Mouse (Mus musculus) heart, embryonic 12.5 days (tissue): ENCODE results near the gene Fam213a. TPM values are rescaled to one million over a fixed set of nuclear protein-coding genes. Genes with fewer than 3 reads are reported as not detected.

ENCODE experiments used
- ATAC-seq: fragments of 200-750 bp; cut with Nextera tagmentation; 2 replicates; pipeline ENCODE4 v1.8.0; 2017; ENCODE audit warnings: moderate TSS enrichment, moderate library complexity; ENCODE audit not compliant: insufficient number of reproducible peaks, low FRiP score
- H3K27ac ChIP-seq: fragments of 300-500 bp; sonication (generic); 2 replicates; pipeline ENCODE4 v1.5.1; 2016; ENCODE audit warnings: mild to moderate bottlenecking, moderate library complexity; ENCODE audit not compliant: poor library complexity, severe bottlenecking
- H3K27me3 ChIP-seq: fragments of 300-500 bp; sonication (generic); replicated peaks from 2 replicates; pipeline ENCODE4 v1.6.1; 2016; ENCODE audit warnings: mild to moderate bottlenecking, moderate library complexity
- H3K36me3 ChIP-seq: fragments of 300-500 bp; sonication (generic); 2 replicates; pipeline ENCODE4 v1.6.1; 2016; ENCODE audit warnings: mild to moderate bottlenecking, moderate library complexity
- H3K4me1 ChIP-seq: fragments of 300-500 bp; sonication (generic); replicated peaks from 2 replicates; pipeline ENCODE4 v1.6.1; 2016; ENCODE audit warnings: mild to moderate bottlenecking
- H3K4me2 ChIP-seq: fragments of 300-500 bp; sonication (generic); 2 replicates; pipeline ENCODE4 v1.6.1; 2016; ENCODE audit warnings: mild to moderate bottlenecking, moderate library complexity
- H3K4me3 ChIP-seq: fragments of 300-500 bp; sonication (generic); 2 replicates; pipeline ENCODE4 v1.5.1; 2016; ENCODE audit warnings: mild to moderate bottlenecking
- H3K9ac ChIP-seq: fragments of 300-500 bp; sonication (generic); 2 replicates; pipeline ENCODE4 v1.6.1; 2016; ENCODE audit warnings: mild to moderate bottlenecking, moderate library complexity
- H3K9me3 ChIP-seq: fragments of 300-500 bp; sonication (generic); replicated peaks from 2 replicates; pipeline ENCODE4 v1.6.1; 2016; ENCODE audit warnings: mild to moderate bottlenecking, moderate library complexity
- WGBS: fragments of 180-500 bp; shearing (Covaris S2); methylation state at CpG from one replicate; pipeline ENCODE4 v1.1.7; 2016; 5-methylcytosine and 5-hydroxymethylcytosine counted together
- polyA plus RNA-seq: library from polyadenylated mRNA; unstranded; fragments of >200 nt; fragmentation: Nextera tagmentation; extraction: Ambion mirVana; gene quantifications from 2 replicates; pipeline ENCODE4 v1.2.1, GENCODE M21; 2016

Fam213a gene
- polyA plus RNA-seq, 1 experiment from 2014 or later = 58.7 TPM

DNA sequence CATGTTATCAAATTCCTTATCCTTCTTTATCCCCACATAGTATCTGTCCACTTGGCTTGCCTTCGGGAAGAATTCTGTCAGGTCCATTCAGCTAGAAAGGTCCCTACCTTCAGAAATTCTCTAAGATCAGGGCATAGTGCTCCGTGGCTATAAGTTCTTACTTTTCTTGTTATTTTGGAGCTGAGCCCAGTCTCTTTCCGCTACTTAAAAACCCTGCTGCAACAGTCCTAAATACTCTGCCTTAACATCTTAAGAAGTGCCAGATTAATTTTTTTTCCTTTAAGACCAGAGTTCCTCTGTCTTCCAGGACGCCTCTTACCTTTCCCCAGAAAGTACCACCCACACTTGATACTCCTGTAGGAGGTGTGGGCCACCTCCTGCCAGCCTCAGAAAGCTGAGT lies 53.4 kb downstream of the Fam213a start:
- Histone ChIP-seq H3K27ac (no peak overlapping the region), H3K4me2 (no peak overlapping the region)

DNA sequence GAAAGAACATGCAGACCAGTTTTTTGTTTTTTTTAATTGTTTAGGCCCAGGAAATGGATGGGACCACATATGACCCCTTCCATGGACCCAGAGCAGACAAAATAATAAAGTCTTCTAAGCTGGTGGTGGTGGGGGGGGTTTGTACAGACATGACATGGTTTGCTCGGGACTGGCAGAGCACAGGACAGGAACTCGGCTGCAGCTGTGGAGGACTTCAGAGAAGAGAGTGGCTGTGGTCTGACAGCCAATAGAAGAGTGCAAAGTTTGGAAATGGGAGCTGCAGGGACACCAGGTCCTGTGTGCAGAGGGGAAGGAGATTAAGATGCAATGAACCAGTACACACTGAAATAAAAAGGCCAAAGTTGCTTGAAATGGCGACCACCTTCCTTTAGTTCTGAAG lies 54.0 kb downstream of the Fam213a start:
- H3K4me2 ChIP-seq = peak overlapping the region; percentile 3; the same call in 1 of the 2 replicates
- H3K4me1 ChIP-seq = peaks cover 80% of the 10 kb centered on the region
- H3K27me3 ChIP-seq = no peaks in the 10 kb centered on the region
- no peak for ATAC-seq
- H3K9me3 ChIP-seq = no peaks in the 10 kb centered on the region
- H3K36me3 ChIP-seq = no peaks in the 10 kb centered on the region
- H3K27ac ChIP-seq = peak overlapping the region; percentile 18; the same call in 1 of the 2 replicates
- 0 out of 2 replicates have a peak overlapping the region, but pooled peaks have one; percentile 20 for H3K9ac ChIP-seq
- 40% methylated on average over 3 of the region's 3 CpGs for WGBS
- no peak overlapping the region for H3K4me3 ChIP-seq

More for the DNA sequence above, 53.4 kb downstream of the Fam213a start:
- ATAC-seq = no peak
- 37% methylated on average over 4 of the region's 4 CpGs for WGBS
- no peaks in the 10 kb centered on the region for H3K27me3 ChIP-seq
- H3K4me1 ChIP-seq = peaks cover 81% of the 10 kb centered on the region
- no peak overlapping the region for H3K4me3 ChIP-seq
- no peak overlapping the region for H3K9ac ChIP-seq
- H3K9me3 ChIP-seq = no peaks in the 10 kb centered on the region
- H3K36me3 ChIP-seq = no peaks in the 10 kb centered on the region

DNA sequence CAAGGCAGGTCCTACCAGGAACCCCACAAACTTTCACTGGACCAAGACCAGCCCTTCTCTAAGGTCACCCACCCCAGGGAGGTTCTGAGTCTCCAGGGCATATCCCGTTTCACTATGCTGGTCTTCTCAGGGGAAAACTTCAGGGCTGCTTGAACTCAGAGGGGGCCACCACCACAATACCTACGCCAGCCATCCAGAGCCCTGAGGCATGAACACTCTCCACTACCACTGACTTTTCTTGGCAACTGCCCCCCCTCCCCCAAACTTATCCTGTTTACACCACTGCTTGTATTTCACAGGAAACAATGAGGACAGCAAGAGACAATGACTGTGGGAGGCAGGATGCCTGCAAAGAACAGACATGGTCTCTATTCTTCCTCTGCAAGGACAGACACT lies 54.6 kb downstream of the Fam213a start:
- H3K4me2 ChIP-seq = peak overlapping the region; percentile 3; the same call in 1 of the 2 replicates
- no peak overlapping the region for H3K9ac ChIP-seq
- H3K9me3 ChIP-seq = no peaks in the 10 kb centered on the region

DNA sequence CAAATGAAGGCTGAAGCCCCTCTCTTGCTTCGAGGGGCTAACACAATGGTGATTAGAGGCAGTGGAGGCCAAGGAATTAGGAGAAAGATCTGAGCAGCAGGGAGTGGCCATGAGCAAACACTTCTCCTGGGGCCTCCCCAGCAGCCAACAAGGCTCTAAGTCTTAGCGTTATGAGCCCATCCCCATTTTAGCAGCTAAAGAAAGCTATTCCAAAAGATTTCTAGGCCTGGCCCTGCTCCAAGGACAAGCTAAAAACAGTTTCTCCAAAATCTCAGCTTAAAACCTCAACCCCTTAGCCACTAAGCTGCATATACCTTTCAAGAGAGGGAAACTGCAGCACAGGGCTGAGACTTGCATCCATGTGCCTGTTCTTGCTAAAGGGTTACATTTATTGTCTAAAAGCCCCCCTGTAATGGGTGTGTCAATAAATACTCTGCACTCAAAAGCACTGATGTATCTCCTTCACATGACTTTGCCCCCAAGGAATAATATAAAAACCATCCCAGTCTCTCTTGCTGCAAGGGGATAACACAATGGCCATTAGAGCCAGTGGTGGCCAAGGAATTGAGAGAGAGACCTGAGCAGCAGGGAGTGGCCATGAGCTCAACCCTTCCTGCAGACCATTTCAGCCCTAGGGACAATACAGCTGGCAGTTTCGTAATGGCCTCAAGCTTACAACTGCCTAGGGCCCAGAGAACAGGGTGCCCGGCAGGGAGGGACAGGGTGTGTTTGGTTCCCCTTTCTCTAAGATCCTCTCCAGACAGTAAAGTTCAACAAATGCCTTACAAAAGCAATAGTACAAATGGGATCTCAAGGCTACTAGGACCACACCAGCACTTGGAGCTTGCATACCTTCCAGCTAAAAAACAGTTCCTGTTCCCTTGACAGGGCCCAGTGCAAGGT lies 55.3 kb downstream of the Fam213a start:
- Histone ChIP-seq H3K4me3 (no peak overlapping the region), H3K4me2 (no peak overlapping the region), H3K9ac (0 out of 2 replicates have a peak overlapping the region, but pooled peaks have one; percentile 4), H3K4me1 (peaks cover 83% of the 10 kb centered on the region), H3K27ac (peak overlapping the region; percentile 21), H3K27me3 (no peaks in the 10 kb centered on the region), H3K36me3 (no peaks in the 10 kb centered on the region), H3K9me3 (no peaks in the 10 kb centered on the region)
- 42% methylated on average over 4 of the region's 4 CpGs for WGBS
- no peak for ATAC-seq

More for the DNA sequence above, 54.6 kb downstream of the Fam213a start:
- 55% methylated on average over 2 of the region's 2 CpGs for WGBS
- no peaks in the 10 kb centered on the region for H3K27me3 ChIP-seq
- H3K4me1 ChIP-seq = peaks cover 82% of the 10 kb centered on the region
- H3K27ac ChIP-seq = peak overlapping the region; percentile 18
- H3K4me3 ChIP-seq = no peak overlapping the region
- ATAC-seq = no peak
- H3K36me3 ChIP-seq = no peaks in the 10 kb centered on the region

DNA sequence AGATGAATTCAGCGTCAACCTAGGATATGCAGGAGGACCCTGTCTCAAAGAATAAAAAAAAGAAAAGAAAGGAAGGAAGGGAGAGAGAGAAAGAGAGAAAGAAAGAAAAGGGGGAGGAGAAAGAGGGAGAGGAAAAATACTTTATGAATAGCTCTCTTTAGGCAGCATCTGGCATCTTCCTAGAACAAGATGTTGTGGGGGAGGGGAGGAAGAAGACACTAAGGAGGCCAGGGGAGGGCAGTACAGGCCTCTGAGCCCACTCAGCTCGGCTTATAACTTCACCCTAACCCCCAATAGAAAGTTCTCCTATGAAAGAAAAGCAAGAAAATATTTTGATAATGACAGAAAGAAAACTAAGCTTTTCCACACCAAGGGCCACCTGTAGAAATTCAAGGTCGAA lies 56.0 kb downstream of the Fam213a start:
- Histone ChIP-seq H3K9me3 (no peaks in the 10 kb centered on the region), H3K36me3 (no peaks in the 10 kb centered on the region), H3K27ac (peak overlapping the region; percentile 21; the same call in 1 of the 2 replicates), H3K4me2 (no peak overlapping the region), H3K4me1 (peaks cover 81% of the 10 kb centered on the region), H3K27me3 (no peaks in the 10 kb centered on the region), H3K4me3 (no peak overlapping the region), H3K9ac (no peak overlapping the region)
- no peak for ATAC-seq
- 62% methylated on average over 3 of the region's 3 CpGs for WGBS

DNA sequence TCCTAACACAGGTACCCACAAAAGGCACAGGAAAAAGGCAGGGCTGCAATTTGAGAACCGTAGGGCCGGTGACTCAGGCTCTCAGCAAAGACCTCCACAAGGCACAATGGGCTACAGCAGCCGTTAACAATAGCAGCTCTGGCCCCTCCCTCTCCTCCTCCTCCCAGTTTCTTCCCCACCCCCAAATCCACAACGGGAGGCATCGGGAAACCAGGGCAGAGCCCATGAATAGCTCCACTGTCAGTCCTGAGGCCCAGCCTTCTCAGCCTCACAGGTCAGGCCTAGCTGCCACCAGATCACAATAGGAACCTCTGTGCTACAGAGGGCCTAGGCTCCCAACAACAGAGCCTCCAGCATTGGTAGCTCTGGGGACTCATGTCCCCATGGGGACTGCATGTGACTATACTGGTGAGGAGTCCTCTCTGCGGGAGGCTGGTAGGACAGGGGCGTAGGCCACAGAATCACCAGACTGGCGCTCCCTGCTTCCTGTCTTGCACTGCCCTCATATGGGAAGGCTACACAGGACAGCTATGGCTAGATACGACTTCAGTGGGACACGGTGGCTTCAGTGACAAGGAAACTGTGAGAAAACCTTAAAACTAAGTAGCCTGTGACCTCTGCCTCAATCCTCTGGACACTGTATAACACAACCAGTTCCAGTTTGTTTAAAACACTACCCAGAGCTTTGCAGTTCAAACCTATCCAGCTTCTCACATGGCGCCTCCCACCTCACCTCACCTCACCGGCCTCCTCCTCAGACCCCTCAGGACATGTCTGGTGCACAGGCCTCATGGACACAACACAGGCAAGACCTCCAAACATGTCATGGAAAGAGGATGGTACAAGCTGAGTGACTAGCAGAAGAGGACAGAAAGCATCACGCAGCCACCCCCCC lies 57.1 kb downstream of the Fam213a start:
- Histone ChIP-seq H3K4me1 (peaks cover 71% of the 10 kb centered on the region), H3K9me3 (no peaks in the 10 kb centered on the region), H3K4me3 (no peak overlapping the region), H3K27me3 (no peaks in the 10 kb centered on the region), H3K27ac (peak overlapping the region; percentile 80), H3K36me3 (no peaks in the 10 kb centered on the region), H3K4me2 (peak overlapping the region; percentile 35), H3K9ac (peak overlapping the region; percentile 54)
- ATAC-seq = peak; percentile 73
- WGBS = 29% methylated on average over 13 of the region's 13 CpGs

DNA sequence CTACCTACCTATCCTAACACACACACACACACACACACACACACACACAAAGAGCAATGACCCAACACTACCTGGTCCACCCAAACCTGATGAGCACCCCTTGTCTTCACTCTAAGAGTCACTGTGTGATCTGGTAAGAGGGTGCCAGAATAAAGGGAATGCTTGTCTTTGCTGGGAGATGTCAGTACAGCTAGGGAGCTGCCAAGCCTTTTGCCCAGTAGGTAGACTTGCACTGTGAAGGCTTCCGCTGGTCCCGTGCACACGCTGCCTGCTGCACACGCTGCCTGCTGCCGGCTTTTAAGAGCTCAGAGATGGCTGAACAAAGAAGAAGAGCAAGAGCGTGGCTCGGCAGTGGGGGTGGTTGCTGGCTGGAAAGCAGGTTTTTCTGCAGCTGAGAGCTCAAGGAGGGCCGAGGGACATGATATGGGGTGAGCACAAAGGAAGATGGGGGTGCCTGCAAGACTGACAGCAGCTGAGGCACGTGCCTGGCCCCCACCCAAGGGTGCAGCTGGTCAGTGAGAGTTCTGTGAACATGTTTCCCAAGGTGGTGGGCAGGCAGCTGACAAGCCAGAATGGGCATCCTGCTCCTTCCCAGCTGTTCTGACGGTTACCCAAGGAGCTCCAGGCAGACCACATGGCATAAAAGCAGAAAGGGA lies 57.9 kb downstream of the Fam213a start:
- H3K36me3 ChIP-seq = no peaks in the 10 kb centered on the region
- H3K4me3 ChIP-seq = no peak overlapping the region
- peak overlapping the region; percentile 54 for H3K9ac ChIP-seq
- H3K9me3 ChIP-seq = no peaks in the 10 kb centered on the region
- peaks cover 74% of the 10 kb centered on the region for H3K4me1 ChIP-seq
- 0 out of 2 replicates have a peak, but pooled peaks have one; percentile 10 for ATAC-seq
- peak overlapping the region; percentile 80 for H3K27ac ChIP-seq
- H3K4me2 ChIP-seq = peak overlapping the region; percentile 35
- no peaks in the 10 kb centered on the region for H3K27me3 ChIP-seq
- WGBS = 25% methylated on average over 10 of the region's 10 CpGs

DNA sequence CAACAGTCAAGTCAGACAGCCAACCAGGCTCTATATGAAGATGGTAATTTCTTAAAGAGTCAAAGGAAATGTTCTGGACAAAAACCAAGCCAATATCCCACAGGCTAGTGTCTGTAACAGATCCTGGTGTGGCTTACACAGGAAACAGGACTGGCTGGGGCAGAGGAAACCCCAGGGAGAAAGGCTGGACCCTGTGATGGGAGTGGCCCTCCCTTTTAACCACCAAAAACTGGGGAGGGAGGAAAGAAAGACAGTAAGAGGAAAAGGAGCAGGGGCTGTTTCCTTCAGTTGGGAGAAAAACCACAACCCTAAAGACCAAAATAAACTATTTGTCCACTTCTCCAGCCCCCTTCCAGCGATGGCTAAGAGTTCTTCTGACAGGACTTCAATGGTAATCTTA lies 58.4 kb downstream of the Fam213a start:
- WGBS = 38% methylated on average over 1 of the region's 1 CpGs
- Histone ChIP-seq H3K4me3 (no peak overlapping the region), H3K9me3 (no peaks in the 10 kb centered on the region), H3K9ac (no peak overlapping the region), H3K27ac (0 out of 2 replicates have a peak overlapping the region, but pooled peaks have one; percentile 19), H3K36me3 (no peaks in the 10 kb centered on the region), H3K4me2 (no peak overlapping the region), H3K27me3 (no peaks in the 10 kb centered on the region), H3K4me1 (peaks cover 75% of the 10 kb centered on the region)
- no peak for ATAC-seq

DNA sequence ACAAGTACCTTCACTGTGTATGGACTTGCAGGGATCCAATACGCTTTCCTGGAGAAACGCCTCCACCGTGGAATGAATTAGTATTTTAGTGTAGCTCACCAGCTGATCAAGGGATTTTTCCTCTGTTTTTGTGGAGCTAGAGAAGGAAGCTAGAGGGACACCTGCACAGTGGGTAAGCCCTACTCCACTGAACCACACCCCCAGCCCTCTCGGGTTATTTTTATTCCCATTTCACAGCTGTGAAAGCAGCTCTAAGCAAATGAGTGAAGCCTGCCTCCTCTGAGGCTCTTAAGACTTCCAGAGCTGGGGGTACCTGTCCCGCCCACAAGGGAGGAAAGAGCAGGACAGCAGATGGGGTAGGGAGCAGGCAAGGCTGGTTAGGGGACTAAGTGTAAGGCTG lies 60.2 kb downstream of the Fam213a start:
- Histone ChIP-seq H3K27ac (no peak overlapping the region), H3K27me3 (no peaks in the 10 kb centered on the region), H3K4me3 (no peak overlapping the region), H3K4me2 (no peak overlapping the region), H3K9me3 (no peaks in the 10 kb centered on the region), H3K36me3 (no peaks in the 10 kb centered on the region), H3K9ac (no peak overlapping the region), H3K4me1 (peaks cover 72% of the 10 kb centered on the region)
- ATAC-seq = no peak
- WGBS = 74% methylated on average over 5 of the region's 5 CpGs

DNA sequence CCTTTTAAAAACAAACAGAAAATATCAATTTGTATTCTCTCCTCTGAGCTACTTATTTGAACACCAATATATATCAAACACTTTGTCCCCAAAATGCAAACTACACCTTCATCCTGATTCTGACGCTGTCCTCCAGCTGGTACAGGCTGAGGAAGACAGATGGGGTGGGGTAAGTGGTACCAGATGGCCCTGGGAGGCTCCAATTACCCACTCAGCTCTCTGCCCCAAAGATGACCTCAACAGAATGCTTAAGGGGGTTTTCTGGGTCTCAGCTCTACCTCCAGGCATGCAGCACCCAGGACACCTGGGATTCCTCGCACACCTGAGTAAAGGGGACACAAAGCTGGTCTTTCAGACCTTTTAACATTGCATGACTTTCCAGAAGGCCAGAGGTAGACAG lies 60.9 kb downstream of the Fam213a start:
- H3K9me3 ChIP-seq = no peaks in the 10 kb centered on the region
- H3K4me1 ChIP-seq = peaks cover 72% of the 10 kb centered on the region
- no peak for ATAC-seq
- H3K4me2 ChIP-seq = no peak overlapping the region
- no peak overlapping the region for H3K9ac ChIP-seq
- no peak overlapping the region for H3K27ac ChIP-seq
- no peak overlapping the region for H3K4me3 ChIP-seq
- H3K36me3 ChIP-seq = no peaks in the 10 kb centered on the region
- no peaks in the 10 kb centered on the region for H3K27me3 ChIP-seq
- 60% methylated on average over 2 of the region's 2 CpGs for WGBS
